Mouse (Mus musculus) intestine, postnatal 0 days (tissue): ENCODE data around the gene Mapre3. TPM values are rescaled to one million over a fixed set of nuclear protein-coding genes. Genes with fewer than 3 reads are reported as not detected.
A peak's percentile ranks its signal among the peaks of the same experiment; 100 is the strongest.

ENCODE experiments used
- ATAC-seq: fragments of 200-750 bp; cut with Nextera tagmentation; 2 replicates; pipeline ENCODE4 v1.8.0; 2017; ENCODE audit warnings: mild to moderate bottlenecking, moderate TSS enrichment, moderate library complexity
- H3K27ac ChIP-seq: fragments of 300-500 bp; sonication (generic); 2 replicates; pipeline ENCODE4 v1.5.1; 2014; ENCODE audit warnings: mild to moderate bottlenecking, low read depth, low read length, moderate library complexity
- H3K27me3 ChIP-seq: fragments of 300-500 bp; sonication (generic); replicated peaks from 2 replicates; pipeline ENCODE4 v1.6.1; 2014; ENCODE audit warnings: low read length, mixed read lengths; ENCODE audit not compliant: control insufficient read depth, insufficient read depth
- H3K36me3 ChIP-seq: fragments of 300-500 bp; sonication (generic); 2 replicates; pipeline ENCODE4 v1.6.1; 2014; ENCODE audit warnings: mild to moderate bottlenecking, moderate library complexity; ENCODE audit not compliant: control insufficient read depth, insufficient read depth
- H3K4me1 ChIP-seq: fragments of 300-500 bp; sonication (generic); replicated peaks from 2 replicates; pipeline ENCODE4 v1.6.1; 2014; ENCODE audit warnings: antibody characterized with exemption, low read length, mixed read lengths; ENCODE audit not compliant: control insufficient read depth, insufficient read depth
- H3K4me2 ChIP-seq: fragments of 300-500 bp; sonication (generic); replicated peaks from 2 replicates; pipeline ENCODE4 v1.6.1; 2014; ENCODE audit warnings: low read depth, mild to moderate bottlenecking, moderate library complexity
- H3K4me3 ChIP-seq: fragments of 300-500 bp; sonication (generic); 2 replicates; pipeline ENCODE4 v1.5.1; 2014; ENCODE audit warnings: low read depth, low read length
- H3K9ac ChIP-seq: fragments of 300-500 bp; sonication (generic); 2 replicates; pipeline ENCODE4 v1.6.1; 2014; ENCODE audit warnings: mild to moderate bottlenecking, low read depth, low read length
- H3K9me3 ChIP-seq: fragments of 300-500 bp; sonication (generic); 2 replicates; pipeline ENCODE4 v1.6.1; 2016; ENCODE audit warnings: mixed run types; ENCODE audit not compliant: control insufficient read depth
- CTCF ChIP-seq: sonication (generic); IDR thresholded peaks from 2 replicates; pipeline ENCODE4 v1.5.1; 2016; ENCODE audit warnings: low read depth, mild to moderate bottlenecking, control low read depth, antibody characterized with exemption, moderate library complexity
- WGBS: fragments of 180-500 bp; shearing (Covaris S2); extraction: QIAGEN DNeasy Blood & Tissue Kit; methylation state at CpG from one replicate; pipeline ENCODE4 v1.1.7; 2014; 5-methylcytosine and 5-hydroxymethylcytosine counted together
- polyA plus RNA-seq: library from polyadenylated mRNA; unstranded; fragments of >200 nt; fragmentation: Nextera tagmentation; extraction: Ambion mirVana; gene quantifications from 2 replicates; pipeline ENCODE4 v1.2.1, GENCODE M21; 2015

The Mapre3 gene
- polyA plus RNA-seq, result 25.3 and 25.5 TPM in 2 replicates

DNA sequence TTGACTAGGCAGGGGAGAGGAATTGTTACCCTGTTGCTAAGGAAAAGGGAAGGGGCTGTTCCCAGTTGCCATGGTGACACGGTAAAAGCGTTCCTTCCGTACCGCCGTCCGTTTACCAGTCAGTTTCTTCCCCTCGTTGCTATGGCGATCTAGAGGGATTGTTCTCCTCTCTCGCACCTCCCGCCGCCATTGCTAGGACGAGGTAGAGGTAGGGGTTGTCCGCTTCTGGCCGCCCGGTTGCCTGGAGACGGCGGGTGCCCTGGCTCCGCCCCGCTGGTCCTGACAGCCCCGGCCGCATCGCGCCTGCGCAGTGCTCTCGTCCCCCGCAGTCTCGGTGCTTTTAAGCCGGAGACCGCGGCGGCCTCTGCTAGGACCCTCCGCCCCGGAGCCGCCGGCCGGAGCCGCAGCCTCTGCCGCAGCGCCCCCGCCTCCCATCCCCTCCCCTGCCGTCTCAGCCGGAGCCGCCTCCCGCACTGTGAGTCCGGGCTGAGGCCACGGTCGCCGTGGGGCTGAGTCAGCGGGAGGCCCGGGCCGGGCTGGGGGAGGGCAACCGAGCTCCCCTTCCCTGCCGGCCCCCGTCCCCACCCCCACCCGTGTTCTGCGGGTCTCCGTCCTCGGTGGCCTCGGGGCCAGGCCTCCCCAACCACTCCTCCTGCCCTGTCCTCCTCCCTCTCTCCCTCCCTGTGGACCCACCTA is at the start of gene Mapre3:
Gene Mapre3, plus strand, starts transcription at position 218 of the 696 bp plus-strand sequence.
- H3K27me3 ChIP-seq, result peaks cover 3% of the 10 kb centered on the region; the same call in 1 of the 2 replicates
- no peaks in the 10 kb centered on the region for H3K36me3 ChIP-seq
- under 1% methylated on average over 58 of the region's 59 CpGs for WGBS
- peak; percentile 70 for ATAC-seq
- peak within 1 kb of the TSS; percentile 89 for H3K4me2 ChIP-seq
- no peaks in the 10 kb centered on the region for H3K9me3 ChIP-seq
- peak within 1 kb of the TSS; percentile 68 for H3K9ac ChIP-seq
- H3K4me3 ChIP-seq, result peak within 1 kb of the TSS; percentile 78
- TF ChIP-seq CTCF, result no peak
- peak within 1 kb of the TSS; percentile 71 for H3K27ac ChIP-seq
- H3K4me1 ChIP-seq, result 0 out of 2 replicates have a peak, but pooled peaks cover 2% of the 10 kb centered on the region

DNA sequence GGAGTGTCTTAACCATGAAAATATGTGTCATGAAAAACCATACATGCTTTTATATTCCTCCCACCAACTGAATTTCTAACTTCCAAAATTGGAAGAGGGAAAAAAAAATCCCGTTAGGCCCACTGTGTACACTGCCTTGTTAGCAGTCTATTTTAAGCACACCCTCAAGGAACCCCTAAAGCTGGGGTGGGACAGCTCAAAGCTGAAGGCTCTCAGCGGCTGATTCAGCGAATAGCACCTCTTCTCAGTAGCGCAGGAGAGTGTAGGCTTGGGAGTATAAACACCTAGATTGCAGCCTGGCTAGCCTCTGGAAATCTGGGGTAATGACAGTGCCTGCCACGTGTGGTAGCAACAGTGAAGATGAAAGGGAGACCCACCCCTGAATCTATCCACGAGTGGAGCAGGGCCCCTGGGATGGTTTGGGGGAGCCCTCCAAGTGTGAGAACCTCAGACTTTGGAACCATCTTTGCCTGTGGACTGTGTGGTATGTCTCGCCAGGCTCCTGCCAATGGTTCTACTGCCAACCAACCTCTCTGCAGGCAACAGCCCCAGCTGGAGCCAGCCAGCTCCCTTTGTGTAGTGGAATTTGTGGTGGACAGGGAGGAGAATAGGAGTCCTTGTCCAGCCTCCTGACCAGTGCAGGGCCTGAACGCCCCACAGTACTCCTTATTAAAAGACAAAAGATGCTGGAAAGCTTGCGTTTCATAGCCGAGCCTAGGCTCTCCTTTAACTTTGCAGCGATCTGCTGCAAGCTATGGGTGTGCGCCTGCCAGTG is 48.7 kb upstream of the Mapre3 start:
- Histone ChIP-seq H3K27ac (no peak overlapping the region), H3K9ac (no peak overlapping the region)
- TF ChIP-seq CTCF, result no peak

DNA sequence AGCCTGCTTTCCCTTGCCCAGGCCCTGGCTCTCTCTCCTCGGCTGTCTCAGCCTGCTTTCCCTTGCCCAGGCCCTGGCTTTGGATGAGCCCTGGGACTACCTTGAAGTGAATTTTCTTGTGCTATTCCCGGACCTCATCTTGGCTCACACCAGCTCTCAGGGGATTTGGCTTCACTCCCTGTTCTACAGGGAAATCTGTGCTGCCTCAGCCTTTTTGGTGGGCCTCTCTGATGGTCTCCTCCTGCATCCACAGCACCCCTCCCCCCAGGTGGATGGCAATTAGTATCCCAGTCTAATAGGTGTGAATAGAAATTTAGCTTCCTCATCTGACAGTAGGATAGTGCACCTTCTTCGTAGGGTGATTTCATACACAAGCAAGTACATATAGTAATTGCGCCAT is 46.4 kb upstream of the Mapre3 start:
- Histone ChIP-seq H3K4me3 (no peak overlapping the region), H3K27ac (no peak overlapping the region), H3K4me1 (no peaks in the 10 kb centered on the region), H3K4me2 (no peak overlapping the region), H3K9me3 (no peaks in the 10 kb centered on the region), H3K9ac (no peak overlapping the region), H3K36me3 (no peaks in the 10 kb centered on the region), H3K27me3 (no peaks in the 10 kb centered on the region)
- ATAC-seq, result no peak; the same call in 1 of the 2 replicates
- WGBS, result 58% methylated on average over 4 of the region's 4 CpGs
- TF ChIP-seq CTCF, result no peak

More for the DNA sequence above, 48.7 kb upstream of the Mapre3 start:
- Histone ChIP-seq H3K4me1 (no peaks in the 10 kb centered on the region), H3K9me3 (no peaks in the 10 kb centered on the region), H3K4me2 (no peak overlapping the region), H3K36me3 (no peaks in the 10 kb centered on the region), H3K27me3 (no peaks in the 10 kb centered on the region), H3K4me3 (no peak overlapping the region)
- 82% methylated on average over 12 of the region's 12 CpGs for WGBS
- ATAC-seq, result no peak

DNA sequence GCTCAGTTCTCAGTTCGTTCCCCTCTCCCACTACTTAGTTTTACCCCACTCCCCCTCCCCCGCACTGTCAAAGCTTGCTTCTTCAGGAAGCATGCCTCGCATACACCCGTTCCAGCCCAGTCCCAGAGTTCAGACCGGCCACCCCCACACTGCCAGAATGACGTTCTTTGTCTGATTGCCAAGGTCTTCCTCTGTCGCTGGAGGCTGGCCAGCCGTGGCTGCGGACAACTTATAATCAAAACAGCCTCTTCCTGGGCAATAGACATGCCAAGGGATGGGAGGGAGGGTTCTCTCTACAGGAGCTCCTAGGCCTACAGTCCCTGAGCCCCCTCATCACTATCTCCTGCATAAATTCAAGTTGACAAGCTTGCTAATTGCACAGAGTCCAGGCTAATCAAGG is 45.8 kb upstream of the Mapre3 start:
- no peak overlapping the region for H3K9ac ChIP-seq
- TF ChIP-seq CTCF, result no peak
- 18% methylated on average over 9 of the region's 9 CpGs for WGBS
- H3K27ac ChIP-seq, result no peak overlapping the region
- no peaks in the 10 kb centered on the region for H3K9me3 ChIP-seq
- H3K27me3 ChIP-seq, result no peaks in the 10 kb centered on the region
- no peaks in the 10 kb centered on the region for H3K36me3 ChIP-seq
- H3K4me3 ChIP-seq, result no peak overlapping the region
- H3K4me1 ChIP-seq, result no peaks in the 10 kb centered on the region
- H3K4me2 ChIP-seq, result peak overlapping the region; percentile 9; the same call in 1 of the 2 replicates
- ATAC-seq, result peak; percentile 38; the same call in 1 of the 2 replicates

DNA sequence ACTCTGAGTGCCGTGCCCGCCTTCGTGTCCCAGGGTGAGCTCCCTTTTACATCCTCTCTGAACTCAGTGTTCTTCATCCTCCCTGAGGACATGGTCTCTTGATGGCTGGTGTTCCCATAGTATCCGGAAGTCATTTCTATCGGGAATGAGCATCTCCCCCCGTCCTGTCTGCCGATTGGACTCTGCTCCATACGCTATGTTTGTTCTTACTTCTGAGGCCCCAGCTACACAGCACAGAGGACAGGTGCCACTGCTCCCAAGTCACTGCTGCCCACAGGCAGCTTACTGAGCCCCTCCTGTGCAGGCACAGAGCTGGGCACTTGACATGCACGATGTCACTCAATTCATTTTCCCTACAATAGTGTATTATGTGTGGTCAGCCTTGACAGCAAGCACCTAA is 45.4 kb upstream of the Mapre3 start:
- 63% methylated on average over 9 of the region's 9 CpGs for WGBS
- no peak; the same call in 1 of the 2 replicates for ATAC-seq
- no peak for TF ChIP-seq CTCF
- Histone ChIP-seq H3K27me3 (no peaks in the 10 kb centered on the region; the same call in 1 of the 2 replicates), H3K36me3 (no peaks in the 10 kb centered on the region), H3K9ac (no peak overlapping the region), H3K9me3 (no peaks in the 10 kb centered on the region), H3K4me2 (peak overlapping the region; percentile 9; the same call in 1 of the 2 replicates), H3K4me1 (no peaks in the 10 kb centered on the region), H3K27ac (no peak overlapping the region), H3K4me3 (no peak overlapping the region)
